Mouse (Mus musculus): ENCODE measurements around the gene Ube2d1.

DNA sequence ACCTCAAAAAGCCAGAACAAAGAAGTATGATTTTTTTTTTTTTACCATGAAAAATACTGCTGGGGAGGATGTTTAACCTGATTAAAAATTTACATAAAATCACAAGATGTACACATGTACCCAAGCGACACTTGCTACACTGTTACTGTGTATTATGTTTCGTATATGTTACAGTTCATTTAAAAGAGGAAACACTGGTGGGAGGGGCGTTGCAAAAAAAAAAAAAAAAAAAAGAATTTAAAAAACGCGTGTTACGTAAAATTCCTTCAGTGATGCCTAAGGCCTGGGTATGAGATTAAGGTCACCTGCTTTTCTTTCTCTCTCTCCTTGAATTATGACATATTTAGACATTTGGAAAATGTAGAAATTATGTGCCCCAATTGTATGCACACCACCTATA is 21.7 kb upstream of the Ube2d1 start:
- TF ChIP-seq POLR2A (IDR thresholded peaks at IDR 0.05; ENCODE audit: borderline replicate concordance, control insufficient read depth, low read depth, low read length) (no peak), CTCF (IDR thresholded peaks at IDR 0.05; ENCODE audit: control insufficient read depth, insufficient read depth, low read length) (no peak)
